Mouse (Mus musculus) cortical plate, adult 2 months (tissue): ENCODE data around the gene Cks2. TPM values are rescaled to one million over a fixed set of nuclear protein-coding genes. Genes with fewer than 3 reads are reported as not detected.

ENCODE experiments used
- H3K27ac ChIP-seq: fragments of 200-500 bp; 2 replicates; pipeline ENCODE4 v1.5.1; 2012; ENCODE audit warnings: low read length, control low read depth, inconsistent platforms; ENCODE audit not compliant: insufficient read depth
- H3K4me1 ChIP-seq: fragments of 200-500 bp; 2 replicates; pipeline ENCODE4 v1.6.1; 2011; ENCODE audit warnings: low read length; ENCODE audit not compliant: control insufficient read depth, insufficient read depth
- H3K4me3 ChIP-seq: fragments of 200-500 bp; 2 replicates; pipeline ENCODE4 v1.5.1; 2011; ENCODE audit warnings: mild to moderate bottlenecking, low read length, control low read depth; ENCODE audit not compliant: insufficient read depth
- CTCF ChIP-seq: fragments of 200-500 bp; IDR thresholded peaks from 2 replicates; pipeline ENCODE4 v1.5.1; 2011; ENCODE audit warnings: mild to moderate bottlenecking, control low read depth, low read length; ENCODE audit not compliant: insufficient read depth; ENCODE audit errors: extremely low read depth
- POLR2A ChIP-seq: fragments of 200-500 bp; IDR thresholded peaks from 2 replicates; pipeline ENCODE4 v1.6.1; 2011; ENCODE audit warnings: mild to moderate bottlenecking, low read length, control low read depth; ENCODE audit not compliant: insufficient read depth; ENCODE audit errors: extremely low read depth
- polyA plus RNA-seq: library from polyadenylated mRNA; depleted of rRNA; stranded (reverse); fragments of >200 nt; gene quantifications from 2 replicates; pipeline ENCODE4 v1.2.3, GENCODE M21; 2012

Gene Cks2
- polyA plus RNA-seq, 1 experiment = 5.8 TPM

- H3K27ac ChIP-seq = no peak overlapping the region
- no peak for TF ChIP-seq CTCF
- no peak for TF ChIP-seq POLR2A
- H3K4me1 ChIP-seq = no peaks in the 10 kb centered on the region
- no peak overlapping the region for H3K4me3 ChIP-seq
These were observed 31.6 kb downstream of the Cks2 start for GRCm38 (mm10) chr13:51676641-51677040.

- H3K4me1 ChIP-seq = no peaks in the 10 kb centered on the region
- TF ChIP-seq CTCF = no peak
- TF ChIP-seq POLR2A = no peak
- no peak overlapping the region for H3K27ac ChIP-seq
- no peak overlapping the region for H3K4me3 ChIP-seq
These were observed 32.0 kb downstream of the Cks2 start for GRCm38 (mm10) chr13:51677041-51677440.

GRCm38 (mm10) chr13:51677630-51678185 is 32.7 kb downstream of the Cks2 start:
- Histone ChIP-seq H3K4me3 (no peak overlapping the region), H3K4me1 (no peaks in the 10 kb centered on the region), H3K27ac (no peak overlapping the region)
- no peak for TF ChIP-seq POLR2A
- TF ChIP-seq CTCF = no peak

GRCm38 (mm10) chr13:51678687-51679086 is 33.7 kb downstream of the Cks2 start:
- TF ChIP-seq CTCF = no peak
- no peak for TF ChIP-seq POLR2A
- Histone ChIP-seq H3K4me1 (no peaks in the 10 kb centered on the region), H3K4me3 (no peak overlapping the region), H3K27ac (no peak overlapping the region)

DNA sequence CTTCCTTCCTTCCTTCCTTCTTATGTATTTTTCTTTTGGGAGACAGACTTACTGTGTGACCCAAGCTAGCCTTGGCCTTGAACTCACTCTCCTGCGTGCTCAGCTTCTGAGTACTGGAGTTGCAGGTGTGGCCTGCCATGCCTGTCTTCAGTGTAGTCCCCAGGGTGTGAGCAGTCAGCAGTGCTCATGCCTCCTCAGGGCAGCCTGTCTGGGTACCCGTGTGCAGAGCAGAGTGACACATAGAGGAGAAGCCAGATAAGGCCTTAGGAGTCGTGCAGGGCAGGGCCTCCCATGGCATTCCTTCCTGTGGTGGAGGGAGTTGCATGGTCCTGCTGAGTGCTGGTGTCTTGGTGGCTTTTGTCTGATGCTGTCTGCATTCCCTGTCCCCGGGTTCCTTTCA is 34.3 kb downstream of the Cks2 start:
- Histone ChIP-seq H3K4me1 (no peaks in the 10 kb centered on the region), H3K4me3 (no peak overlapping the region), H3K27ac (no peak overlapping the region)
- no peak for TF ChIP-seq POLR2A
- TF ChIP-seq CTCF = no peak

GRCm38 (mm10) chr13:51681076-51681475 is 36.0 kb downstream of the Cks2 start:
- H3K4me3 ChIP-seq = no peak overlapping the region
- H3K4me1 ChIP-seq = no peaks in the 10 kb centered on the region
- TF ChIP-seq CTCF (no peak), POLR2A (no peak)
- no peak overlapping the region for H3K27ac ChIP-seq

- H3K4me3 ChIP-seq = no peak overlapping the region
- H3K27ac ChIP-seq = no peak overlapping the region
- no peak for TF ChIP-seq POLR2A
- no peak for TF ChIP-seq CTCF
- no peaks in the 10 kb centered on the region for H3K4me1 ChIP-seq
These were observed 36.6 kb downstream of the Cks2 start for GRCm38 (mm10) chr13:51681634-51682033.

- TF ChIP-seq POLR2A (no peak), CTCF (no peak)
- H3K4me1 ChIP-seq = no peaks in the 10 kb centered on the region
- H3K27ac ChIP-seq = no peak overlapping the region
- H3K4me3 ChIP-seq = no peak overlapping the region
These were observed 40.4 kb downstream of the Cks2 start for GRCm38 (mm10) chr13:51685290-51685966.

DNA sequence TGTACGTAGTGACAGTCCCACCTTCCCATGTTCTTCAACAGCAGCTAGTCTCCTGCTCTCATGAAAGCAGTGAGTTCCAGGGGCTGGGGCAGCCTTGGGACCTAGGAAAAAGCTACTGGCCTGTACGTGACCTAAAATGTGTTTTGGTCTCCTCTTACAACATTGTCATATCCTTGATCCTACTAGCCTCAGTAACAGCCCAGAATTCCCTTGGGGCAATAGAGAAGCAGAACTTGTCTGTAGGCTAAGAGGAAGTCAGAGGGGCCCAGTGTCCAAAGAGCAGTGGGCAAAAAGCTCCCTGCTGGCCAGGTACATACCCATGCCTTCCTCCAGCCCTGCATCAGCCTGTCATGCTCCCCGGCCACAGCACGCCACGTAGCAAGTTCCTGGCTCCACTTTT is 41.9 kb downstream of the Cks2 start:
- TF ChIP-seq POLR2A (no peak), CTCF (no peak)
- H3K4me3 ChIP-seq = no peak overlapping the region
- no peaks in the 10 kb centered on the region for H3K4me1 ChIP-seq
- no peak overlapping the region for H3K27ac ChIP-seq

DNA sequence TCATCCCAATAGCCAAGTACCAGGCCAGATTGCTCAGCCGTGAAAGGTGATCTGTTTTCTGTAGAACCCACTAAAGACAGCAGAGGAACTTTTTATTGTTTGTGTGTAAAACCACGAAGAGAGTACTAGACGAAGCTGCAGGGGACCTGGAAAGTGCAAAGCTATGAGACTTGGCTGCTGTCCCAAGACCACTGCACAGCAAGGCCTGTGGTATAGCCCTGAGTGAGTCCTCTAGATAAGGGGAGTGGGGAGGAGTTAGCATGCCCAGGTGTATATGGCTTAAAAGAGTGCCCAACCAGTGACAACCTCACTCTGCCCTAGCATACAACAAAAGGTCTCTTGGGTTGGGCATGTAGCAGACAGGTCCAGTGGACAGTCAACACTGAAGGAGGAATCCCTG is 43.7 kb downstream of the Cks2 start:
- no peak overlapping the region for H3K4me3 ChIP-seq
- TF ChIP-seq CTCF = no peak
- no peak for TF ChIP-seq POLR2A
- no peak overlapping the region for H3K27ac ChIP-seq
- no peaks in the 10 kb centered on the region for H3K4me1 ChIP-seq

DNA sequence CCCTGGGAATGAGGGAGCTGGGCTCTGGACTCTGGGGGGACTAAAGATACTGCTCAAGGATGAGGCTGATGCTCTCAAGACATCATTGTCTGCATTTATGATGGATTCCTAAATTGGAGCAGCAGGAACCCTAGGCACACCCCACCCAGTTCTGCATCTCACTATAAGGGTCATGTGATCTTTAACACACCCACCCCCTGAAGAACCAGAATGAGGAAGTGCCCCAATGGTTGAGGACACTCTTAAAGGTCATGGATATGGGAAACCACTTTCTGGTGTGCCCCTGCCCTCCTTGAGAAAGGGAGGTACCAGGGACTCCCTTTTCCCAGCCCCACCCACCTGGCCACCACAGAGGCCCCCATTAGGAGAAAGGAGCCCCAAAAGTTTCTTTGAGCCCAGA is 51.4 kb downstream of the Cks2 start:
- Histone ChIP-seq H3K27ac (no peak overlapping the region), H3K4me3 (no peak overlapping the region), H3K4me1 (no peaks in the 10 kb centered on the region)
- TF ChIP-seq CTCF = no peak
- no peak for TF ChIP-seq POLR2A
